Mouse (Mus musculus) urinary bladder, postnatal 25 days (tissue): Measurements from ENCODE around the gene Mansc1.

ENCODE experiments used
- DNase-seq: peaks from one replicate; pipeline ENCODE4 v3.0.0; 2022; ENCODE audit warnings: low spot score

Mansc1 gene

GRCm38 (mm10) chr6:134639210-134639609 is 6.9 kb upstream of the Mansc1 start, which contains the start of gene Borcs5:
Gene Borcs5, plus strand, starts transcription at chr6:134639510.
- no peak for DNase-seq

GRCm38 (mm10) chr6:134636476-134636875 is 4.2 kb upstream of the Mansc1 start:
- no peak for DNase-seq

GRCm38 (mm10) chr6:134633553-134633952 is 1.3 kb upstream of the Mansc1 start:
- DNase-seq, result no peak

- DNase-seq, result no peak
Measured at GRCm38 (mm10) chr6:134632756-134633155, 468 bp upstream of the Mansc1 start.

- DNase-seq, result no peak
Measured at GRCm38 (mm10) chr6:134630447-134630846, 1.8 kb downstream of the Mansc1 start.

GRCm38 (mm10) chr6:134626564-134626963 is 5.7 kb downstream of the Mansc1 start:
- DNase-seq, result no peak

GRCm38 (mm10) chr6:134625431-134625830 is 6.9 kb downstream of the Mansc1 start:
- no peak for DNase-seq

GRCm38 (mm10) chr6:134621552-134621949 is 10.7 kb downstream of the Mansc1 start:
- no peak for DNase-seq

GRCm38 (mm10) chr6:134620846-134621551 is 11.3 kb downstream of the Mansc1 start:
- DNase-seq, result no peak

GRCm38 (mm10) chr6:134620129-134620528 is 12.2 kb downstream of the Mansc1 start:
- DNase-seq, result no peak

GRCm38 (mm10) chr6:134617589-134617988 is 14.7 kb downstream of the Mansc1 start:
- DNase-seq, result no peak

GRCm38 (mm10) chr6:134614723-134615648 is 17.3 kb downstream of the Mansc1 start:
- DNase-seq, result peak; percentile 85

- no peak for DNase-seq
Measured at GRCm38 (mm10) chr6:134614322-134614721, 18.0 kb downstream of the Mansc1 start.

- no peak for DNase-seq
Measured at GRCm38 (mm10) chr6:134611896-134612295, 20.4 kb downstream of the Mansc1 start.

- DNase-seq, result no peak
Measured at GRCm38 (mm10) chr6:134610380-134610779, 21.9 kb downstream of the Mansc1 start.

- DNase-seq, result peak; percentile 14
Measured at GRCm38 (mm10) chr6:134606949-134607746, 25.1 kb downstream of the Mansc1 start.

GRCm38 (mm10) chr6:134606540-134606939 is 25.7 kb downstream of the Mansc1 start:
- DNase-seq, result no peak

GRCm38 (mm10) chr6:134605196-134605595 is 27.1 kb downstream of the Mansc1 start:
- DNase-seq, result no peak

- DNase-seq, result no peak
Measured at GRCm38 (mm10) chr6:134602371-134603003, 29.8 kb downstream of the Mansc1 start.

GRCm38 (mm10) chr6:134601766-134602165 is 30.5 kb downstream of the Mansc1 start:
- DNase-seq, result no peak

GRCm38 (mm10) chr6:134601130-134601529 is 31.2 kb downstream of the Mansc1 start:
- DNase-seq, result no peak

- no peak for DNase-seq
Measured at GRCm38 (mm10) chr6:134599239-134599638, 33.0 kb downstream of the Mansc1 start.
